Mouse (Mus musculus) spleen, postnatal 4 days (tissue): Measurements from ENCODE around the gene Tmem56.

Experiments
- DNase-seq, 2 experiments: peaks; one replicate each; pipeline ENCODE4 v3.0.0; 2022; ENCODE audit warnings: low spot score in 2 of 2

Tmem56 gene

DNA sequence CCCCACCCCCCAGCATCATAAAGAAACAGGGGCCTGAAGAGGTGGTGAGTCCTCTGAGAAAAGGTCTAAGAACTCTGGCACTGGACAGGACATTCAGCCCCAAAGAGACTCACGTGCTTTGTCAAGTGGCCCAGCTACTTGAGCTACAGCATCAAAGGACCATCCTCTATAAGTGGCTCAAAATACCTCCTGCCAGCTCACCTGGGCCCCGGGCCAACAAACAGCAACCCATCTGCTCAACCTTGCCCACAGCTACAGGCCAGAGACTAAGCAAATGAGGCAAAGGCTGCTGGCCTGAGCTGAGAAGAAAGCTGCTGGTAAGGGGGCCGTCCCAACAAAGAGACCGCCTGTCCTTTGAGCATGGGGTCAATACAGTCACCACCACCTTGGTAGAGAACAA is 5.3 kb downstream of the Tmem56 start:
- DNase-seq: no peak

DNA sequence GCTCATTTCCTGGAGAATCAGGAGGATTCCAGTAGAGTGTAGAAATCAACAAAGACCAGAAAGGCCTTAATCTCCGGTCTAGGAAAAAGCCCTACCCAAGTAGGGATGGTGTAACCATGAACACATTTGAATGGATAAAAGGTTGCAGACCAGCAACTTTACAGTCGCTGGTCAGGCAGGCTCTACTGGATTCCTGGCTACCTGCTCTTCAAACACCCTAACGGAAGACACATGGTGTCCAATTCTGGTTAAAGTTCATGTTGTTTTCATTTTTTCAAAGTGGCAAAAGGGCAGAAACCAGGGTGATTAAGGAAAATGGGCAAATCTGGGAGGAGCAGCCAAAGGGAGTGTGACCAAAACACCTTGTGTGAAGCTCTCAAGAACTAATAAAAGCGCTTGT is 5.9 kb downstream of the Tmem56 start:
- DNase-seq: no peak

DNA sequence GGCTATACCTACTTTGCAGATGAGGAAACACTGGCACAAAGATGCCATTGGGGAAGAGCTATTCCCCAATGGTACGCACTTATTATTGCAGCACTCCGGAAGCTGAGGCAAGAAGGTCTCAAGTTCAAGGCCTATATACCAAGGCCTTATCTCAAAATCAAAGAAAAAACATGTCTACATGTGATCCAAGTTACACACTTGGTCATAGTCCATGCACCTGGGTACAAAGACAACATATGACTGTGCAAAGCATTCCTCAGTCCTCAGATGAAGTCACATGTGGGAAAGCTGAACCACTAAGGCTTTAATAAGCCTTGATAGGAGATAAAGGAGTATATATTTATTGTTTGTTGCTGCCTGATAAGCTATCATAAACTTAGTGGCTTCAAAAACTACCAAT is 8.9 kb downstream of the Tmem56 start:
- no peak for DNase-seq

DNA sequence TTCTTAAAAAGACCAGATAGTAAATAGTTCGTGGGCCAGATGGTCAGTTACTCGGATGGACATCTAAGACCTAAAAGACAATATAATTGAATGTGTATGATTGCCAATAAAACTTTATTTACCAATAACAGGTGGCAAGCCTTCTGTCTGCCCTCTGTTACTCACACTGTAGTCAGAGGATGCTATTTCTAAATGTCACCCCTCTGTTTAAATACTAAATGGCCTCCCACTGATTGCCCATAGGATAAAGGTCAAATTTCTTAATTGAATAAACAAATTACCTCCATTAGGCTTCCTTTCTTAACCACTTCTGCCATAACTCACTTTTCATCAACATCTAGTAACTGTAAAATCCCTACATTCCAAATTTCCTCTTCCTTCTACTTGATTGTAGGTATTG is 10.3 kb downstream of the Tmem56 start:
- DNase-seq: no peak

DNA sequence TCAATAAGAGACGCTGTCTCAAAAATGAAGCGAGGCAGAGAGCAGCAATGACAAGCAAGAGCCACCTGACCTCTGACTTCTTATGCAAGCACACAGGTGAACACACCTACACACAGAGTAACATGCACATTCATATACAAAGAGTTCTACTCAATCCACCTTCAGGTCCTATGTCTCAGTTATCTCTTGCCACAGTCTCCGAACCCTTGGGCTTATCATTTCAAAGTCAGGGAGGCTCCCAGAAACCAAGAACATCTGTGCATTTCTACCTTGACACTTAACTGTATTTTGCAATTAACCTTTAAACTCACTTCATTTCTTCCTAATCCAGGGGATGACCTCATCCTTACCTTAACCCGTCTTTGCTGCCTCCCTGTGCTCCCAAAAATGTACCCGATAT is 15.6 kb downstream of the Tmem56 start:
- no peak for DNase-seq

DNA sequence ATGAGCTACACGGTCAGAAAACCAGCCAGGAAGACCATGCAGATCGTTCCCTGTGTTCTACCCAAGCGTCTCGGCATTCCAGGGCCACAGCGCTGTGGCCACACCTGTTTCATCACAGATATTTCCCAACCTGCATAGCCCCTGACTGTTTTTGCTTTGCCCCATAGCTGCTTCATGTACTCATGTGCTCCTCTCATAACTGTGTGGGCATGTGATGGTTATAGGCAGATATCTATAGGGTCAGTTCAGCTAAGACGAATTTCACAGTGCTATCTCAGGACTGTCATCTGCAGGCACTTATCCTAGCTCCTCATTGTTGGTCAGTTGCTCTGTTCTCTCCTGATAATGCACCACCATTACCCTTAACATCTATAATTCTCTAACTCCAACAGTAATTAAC is 18.7 kb downstream of the Tmem56 start:
- DNase-seq: no peak

DNA sequence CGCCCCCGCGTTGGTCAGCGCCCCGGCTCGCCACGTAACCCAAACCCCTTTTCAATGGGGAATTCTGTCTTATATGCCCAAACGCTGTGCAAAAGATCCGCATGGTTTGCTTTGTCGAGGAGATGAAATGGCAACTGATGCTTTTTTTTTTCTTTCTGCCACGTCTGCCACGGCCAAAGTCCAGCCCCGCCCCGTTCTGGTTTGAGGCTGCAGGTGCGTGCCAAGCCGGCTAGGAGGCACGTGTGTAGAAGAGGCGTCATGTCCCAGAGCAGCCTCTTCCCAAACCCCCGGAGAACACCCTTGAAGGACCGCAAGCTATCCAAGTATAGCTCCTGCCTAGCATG is 19.7 kb downstream of the Tmem56 start:
- DNase-seq: peak; percentile 76 to 83

DNA sequence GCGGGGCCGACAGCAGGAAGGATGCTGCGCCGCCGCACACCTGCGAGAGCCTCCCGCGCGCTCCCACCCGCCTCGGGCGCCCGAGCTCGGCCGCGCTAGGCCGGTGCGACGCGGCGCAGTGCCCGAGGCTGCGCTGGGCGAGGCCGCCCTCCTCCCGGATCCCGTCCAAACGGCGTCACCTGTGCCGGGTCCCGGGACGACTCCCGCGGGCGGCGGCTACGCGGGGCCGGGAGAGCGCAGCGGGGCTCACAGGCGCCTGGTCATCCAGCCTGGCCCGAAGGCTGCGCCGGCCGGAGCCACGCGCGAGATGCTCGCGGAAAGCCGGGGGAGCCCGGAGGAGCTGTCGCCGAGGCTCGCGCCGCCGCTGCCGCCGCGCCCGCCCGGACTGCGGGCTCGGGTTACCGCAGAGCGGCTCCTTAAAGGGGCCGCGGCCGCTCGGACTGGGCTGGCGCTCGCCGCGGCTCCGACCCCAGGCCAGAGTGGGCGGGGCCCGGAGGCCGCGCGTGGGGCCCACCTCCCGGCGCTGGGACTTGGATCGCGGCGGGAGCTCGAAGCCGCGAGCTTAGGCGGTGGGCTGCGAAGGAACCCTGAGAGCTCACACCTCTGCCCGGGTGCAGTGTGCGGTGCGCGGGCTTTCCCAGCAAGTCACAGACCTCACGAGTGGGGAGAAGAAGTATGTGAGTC is 20.2 kb downstream of the Tmem56 start:
- peak; percentile 56 to 80 for DNase-seq

DNA sequence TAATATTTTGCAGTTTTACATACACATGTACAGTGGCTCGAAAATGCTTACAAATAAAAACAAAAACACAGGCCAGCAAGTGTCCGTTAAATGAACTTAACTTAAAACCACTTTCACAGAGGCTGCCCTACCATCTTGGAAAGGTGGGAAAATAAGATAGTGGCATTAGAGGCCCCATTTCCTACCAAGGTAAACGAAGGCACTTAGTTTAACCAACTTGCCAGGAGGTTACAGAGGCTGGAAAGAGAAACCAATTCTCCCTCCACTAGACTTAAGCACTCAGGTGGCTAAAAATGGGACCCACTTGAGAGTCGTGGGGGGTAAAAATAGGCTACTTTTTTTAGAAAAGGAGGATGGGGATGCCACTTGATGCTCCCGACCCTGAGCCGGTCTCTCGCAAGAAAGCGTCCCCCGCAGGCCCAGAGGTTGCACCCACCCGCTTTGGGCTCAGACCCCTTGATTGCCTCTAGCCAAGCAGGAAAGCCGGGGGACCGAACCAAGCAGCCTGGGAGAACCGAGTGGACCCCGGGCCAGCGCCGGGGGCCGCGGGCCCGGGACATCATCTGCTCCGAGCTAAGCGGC is 20.9 kb downstream of the Tmem56 start:
- DNase-seq: peak in 1 of 2 experiments; percentile 74

DNA sequence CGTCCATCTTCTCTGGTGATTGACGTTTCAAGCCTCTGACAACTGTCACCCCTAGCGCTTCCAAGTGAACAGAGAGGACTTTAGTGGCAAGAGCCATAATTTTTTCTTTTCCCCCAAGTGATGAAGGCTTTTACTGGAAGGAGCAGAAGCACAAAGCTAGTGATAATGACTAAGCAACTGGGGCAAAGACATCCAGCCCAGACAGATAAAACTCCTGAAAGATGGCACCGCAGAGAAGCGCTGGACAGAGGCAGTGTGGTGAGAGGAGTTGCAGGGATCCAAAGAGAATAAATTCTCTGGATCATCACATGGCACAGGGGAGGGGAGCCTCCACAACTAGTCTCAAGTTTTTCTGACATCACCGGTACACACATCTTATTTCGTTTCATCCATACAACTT is 21.6 kb downstream of the Tmem56 start:
- no peak for DNase-seq

DNA sequence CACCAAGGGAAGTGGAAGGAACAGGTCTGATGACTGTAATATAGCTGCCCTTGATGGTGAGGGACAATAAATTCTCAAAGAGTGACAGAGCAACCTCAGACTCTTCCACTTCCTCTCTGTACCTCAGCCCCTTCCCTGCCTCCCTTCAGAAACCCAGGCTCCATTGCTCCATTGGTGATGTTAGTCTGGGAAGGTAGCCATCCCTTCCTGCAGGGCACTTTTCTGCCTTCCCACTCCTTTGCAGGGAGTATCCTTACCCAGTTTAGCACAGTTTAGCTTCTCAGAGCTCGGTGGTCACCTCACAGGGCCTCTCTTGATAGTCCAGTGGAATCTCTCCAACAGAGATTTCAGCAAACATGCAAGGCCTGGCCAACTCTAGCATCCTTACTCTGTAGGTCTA is 22.1 kb downstream of the Tmem56 start:
- DNase-seq: no peak

DNA sequence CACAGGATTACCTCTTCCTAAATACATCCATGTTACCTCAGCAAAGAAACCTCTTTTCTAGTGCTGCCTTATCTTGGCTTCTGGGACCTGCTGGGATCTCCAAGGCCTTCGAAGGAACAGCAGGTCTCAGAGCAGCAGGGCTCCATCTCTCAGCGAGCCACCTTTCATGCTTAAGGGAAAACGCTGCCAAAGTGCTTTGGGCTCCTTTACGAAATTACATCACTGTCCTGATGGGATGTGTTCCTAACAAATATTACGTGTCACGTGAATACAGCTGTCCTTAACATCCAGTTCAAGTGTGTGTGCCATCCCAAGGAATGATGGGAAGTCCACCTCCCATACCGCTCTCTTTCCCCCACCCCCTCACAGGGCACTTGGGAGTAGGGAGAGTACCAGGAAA is 22.9 kb downstream of the Tmem56 start:
- no peak for DNase-seq

DNA sequence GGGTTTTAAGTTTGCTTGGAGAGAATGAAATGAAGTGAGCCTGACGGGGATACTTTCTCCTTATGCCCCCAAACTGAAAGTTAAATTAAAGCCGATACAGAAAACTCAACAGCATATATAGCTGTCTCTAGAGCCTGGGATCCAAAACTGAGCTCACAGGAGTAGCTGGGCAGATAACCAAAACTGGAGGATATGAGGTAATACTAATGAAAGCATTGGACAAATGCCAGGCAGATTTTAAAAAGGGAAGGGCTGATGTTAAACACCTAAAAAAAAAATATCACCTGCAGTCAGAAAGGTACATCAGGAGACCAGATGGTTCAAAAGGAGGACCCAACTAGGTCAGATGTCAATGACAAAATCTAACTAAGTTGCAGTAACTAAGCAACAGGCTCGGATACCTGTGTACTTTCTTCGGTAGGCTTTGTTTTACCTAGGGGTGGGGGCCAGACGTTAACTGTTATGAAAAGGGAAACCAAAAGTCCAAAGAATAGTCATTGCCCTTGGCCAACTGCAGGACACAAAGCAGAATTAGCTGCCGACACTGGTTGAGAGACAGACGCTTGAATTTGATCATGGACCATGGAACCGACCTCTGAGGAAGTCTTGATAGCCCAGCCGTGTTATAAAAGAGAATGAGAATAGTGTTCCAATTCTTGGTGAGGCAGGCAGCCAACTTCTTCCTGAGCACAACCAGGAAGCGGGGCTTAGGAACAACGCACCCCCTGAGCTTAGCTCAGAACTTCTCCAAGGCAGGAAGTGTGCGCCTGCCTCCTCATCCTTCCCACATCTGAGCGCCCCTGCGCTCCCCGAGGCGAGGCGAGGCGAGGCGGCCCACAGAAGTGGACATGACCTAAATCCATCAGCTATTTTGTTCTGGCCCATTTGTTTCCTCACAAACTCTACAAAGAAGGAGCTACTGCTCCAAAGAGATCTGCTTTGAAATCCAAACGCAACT is 24.1 kb downstream of the Tmem56 start:
- no peak for DNase-seq

DNA sequence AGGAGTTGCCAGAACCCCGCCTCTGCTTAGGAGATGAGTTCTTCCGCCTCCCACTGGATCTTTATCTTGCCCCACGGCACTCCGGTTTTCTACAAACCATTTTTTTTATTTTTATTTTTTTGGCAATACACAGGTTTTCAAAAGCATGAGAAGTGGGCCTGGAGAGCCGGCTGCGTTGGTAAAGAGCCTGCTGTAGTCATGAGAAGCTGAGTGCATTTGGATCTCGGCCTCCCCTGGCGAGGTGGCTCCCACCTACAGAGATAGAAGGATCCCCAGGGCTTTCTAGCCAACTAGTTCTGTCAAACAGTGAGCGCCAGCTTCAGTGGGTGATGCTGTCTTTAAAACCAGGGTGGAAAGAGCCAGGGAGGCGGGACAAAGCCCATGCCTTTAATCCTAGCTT is 25.5 kb downstream of the Tmem56 start:
- no peak for DNase-seq

DNA sequence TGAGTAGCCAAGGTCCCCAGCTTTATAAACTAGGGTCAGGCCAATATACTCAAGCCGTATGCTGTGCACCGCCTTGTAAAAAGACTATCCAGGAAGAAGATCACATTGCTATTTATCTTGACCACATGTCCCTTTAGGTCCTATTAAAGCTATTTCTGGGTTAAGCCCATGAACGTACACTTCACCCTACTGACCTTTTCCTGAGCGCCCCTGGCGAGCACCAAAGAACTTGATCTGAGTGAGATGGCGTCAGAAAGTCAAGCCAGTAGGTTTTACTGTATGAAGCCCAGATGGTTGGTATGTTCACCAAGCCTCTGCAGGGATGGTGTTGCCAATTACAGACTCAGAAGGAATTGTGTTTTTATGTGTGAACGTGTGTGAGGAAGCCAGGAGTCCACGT is 26.8 kb downstream of the Tmem56 start:
- no peak for DNase-seq

DNA sequence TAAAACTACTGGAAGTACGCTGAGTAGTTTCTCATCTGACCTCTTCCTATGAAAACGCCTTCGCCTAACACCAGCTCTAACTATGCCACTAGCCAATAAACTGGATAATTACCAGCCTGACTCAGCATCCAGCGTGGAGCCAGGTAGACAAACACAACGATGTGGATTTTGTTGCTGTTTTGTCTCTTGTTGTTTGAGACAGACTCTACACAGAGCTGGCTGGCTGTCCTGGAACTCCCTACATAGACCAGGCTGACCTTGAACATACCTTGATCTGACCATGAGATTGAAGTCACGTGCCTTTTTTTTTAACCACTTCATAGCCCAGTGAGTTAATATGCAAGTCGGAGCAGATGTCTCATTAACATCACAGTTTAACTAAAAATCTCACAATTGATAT is 27.4 kb downstream of the Tmem56 start:
- DNase-seq: no peak

DNA sequence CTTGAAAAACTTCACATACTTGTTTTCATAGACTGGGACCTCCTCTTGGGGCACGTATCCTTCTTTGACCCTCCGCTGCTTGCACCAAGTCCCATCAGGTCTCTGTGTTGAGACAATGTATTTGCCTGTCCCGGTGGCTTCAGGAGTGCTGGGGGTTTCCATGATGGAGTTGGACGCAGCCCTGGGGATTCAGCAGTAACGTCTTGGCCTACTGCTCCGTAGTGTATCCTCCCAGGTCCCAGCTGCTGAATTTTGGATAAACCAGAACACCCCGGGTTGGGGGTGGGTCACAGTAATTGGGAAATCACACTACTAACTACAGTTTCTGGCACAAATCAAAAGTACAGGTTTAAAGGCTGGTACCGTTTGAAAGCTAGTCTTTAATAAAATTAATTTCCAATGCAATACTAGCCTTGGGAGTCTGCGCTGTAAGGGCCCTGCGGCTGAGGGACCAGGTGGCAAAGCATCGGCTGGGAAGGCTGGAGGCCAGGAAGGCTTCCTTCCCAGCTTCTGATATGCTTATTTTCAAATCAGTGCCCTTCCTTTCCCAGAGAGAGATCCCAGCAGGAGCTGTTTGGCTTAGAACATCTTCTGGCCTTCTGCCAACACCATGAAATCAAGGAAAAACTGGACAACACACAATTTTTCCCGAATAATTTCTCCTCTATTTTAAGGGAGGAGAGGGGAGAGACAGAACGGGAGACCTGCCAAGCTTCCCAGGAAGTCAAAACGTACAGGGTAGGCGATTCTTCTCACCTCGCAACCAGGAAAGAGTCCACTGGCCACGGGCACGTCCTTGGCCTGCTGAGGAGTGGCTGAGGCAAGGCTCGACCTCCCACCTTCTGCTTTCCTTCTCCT is 32.1 kb downstream of the Tmem56 start:
- no peak for DNase-seq

DNA sequence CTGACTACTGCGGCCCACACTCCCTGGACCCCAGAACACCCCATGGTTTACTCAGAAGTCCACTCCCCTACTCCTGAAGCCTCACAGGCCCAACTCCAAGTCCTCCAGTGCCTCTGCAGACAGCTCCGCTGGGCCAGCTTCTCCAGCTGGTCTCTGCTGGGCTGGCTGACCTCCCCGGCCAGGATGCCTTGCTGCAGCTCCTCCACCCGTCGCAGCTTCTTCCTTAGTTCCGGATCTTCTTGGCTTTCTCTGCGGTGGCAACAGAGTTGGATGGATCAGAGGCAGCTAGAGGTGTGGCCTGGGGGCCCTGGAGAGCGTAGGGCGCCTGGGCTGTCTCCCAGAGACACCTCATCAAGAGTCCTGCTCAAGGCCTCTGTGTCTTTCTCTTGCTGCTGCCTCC is 32.9 kb downstream of the Tmem56 start:
- no peak for DNase-seq

DNA sequence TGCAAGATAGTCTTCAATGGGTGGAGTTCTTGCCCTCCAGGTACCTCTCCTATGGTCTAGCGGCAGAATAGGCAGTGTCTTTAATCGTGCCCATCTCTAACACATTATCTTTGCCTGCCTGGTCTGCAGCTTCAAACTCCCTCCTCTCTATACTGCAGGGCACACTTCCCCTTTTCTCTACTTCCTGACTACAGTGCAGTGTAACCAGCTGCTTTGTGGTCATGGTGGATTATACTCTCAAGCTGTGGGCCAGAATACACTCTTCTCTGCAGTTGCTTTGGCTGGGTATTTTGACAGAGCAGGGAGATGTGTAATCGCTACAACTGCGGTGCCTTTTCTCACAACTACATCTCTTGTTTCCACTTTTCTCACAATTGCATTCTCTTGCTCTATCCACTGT is 40.0 kb downstream of the Tmem56 start:
- DNase-seq: no peak

DNA sequence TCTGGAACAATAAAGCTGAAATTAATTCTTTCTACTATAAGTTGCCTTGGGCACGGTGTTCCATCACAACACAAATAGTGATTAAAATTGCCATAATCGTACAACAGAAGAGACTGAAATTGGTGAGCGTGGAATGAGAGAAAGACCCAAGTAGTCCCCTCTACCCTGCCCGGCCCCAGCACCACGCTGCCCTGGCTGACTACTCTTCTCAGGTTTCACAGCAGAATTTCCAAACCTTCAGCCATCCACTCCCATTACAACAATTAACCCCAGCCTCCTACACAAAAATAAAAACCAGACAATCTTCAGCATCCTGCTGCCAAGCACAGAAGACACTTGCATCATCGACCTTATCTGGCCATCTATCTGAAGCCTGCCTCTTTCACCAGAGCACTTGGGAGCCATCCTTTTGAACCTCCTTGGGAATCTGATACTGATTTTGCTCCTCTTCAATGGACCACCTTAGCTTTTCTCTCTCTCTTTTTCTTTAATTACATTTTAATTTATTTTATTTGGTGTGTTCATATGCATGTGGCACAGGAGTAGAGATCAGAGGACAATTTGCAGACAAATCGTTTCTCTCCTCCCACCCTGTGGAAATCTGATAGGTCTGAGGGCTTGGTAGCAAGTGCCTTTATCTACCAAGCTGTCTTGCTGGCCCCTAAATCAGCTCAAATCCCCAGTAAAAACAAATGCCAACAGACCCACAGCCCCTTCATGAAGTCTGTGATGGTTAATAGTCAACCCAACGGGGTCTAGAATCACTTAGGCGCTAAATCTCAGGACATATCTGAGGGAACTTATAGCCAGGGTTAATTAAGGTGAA is 40.6 kb downstream of the Tmem56 start:
- no peak for DNase-seq

DNA sequence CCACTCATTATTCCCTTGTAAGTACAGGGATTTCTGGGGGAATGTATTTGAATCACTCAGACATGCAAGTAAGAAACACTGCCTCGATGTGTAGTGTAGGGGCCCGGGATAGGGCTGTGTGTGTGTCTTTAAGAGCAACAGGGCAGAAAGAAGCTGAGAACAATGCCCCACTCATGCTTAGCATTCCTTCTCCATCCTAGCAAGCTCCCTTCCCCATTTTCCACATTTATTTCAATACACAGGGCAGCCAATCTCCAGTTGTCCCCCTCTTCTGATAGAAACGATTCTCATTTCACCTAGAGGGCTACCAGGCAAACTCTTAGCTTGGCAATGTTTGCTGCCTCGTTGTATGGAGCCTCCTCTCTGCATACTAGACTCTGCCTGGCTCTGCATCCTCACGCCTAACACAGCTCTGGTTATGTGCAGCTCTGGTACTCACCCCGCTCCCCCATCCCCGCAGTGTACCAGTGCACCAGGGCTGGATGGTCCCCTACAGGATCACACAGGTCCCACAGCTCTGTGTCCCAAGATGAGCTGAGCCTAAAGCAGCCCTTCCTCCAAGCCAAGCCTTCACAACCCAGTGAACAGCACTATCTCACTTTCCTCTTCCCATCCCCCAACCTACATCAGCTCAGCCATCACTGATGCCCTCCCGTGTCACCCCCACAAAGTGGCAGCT is 42.4 kb downstream of the Tmem56 start:
- no peak for DNase-seq
